Mouse (Mus musculus): ENCODE data around the gene Ash1l.
"Not testable (repeated sequence)": the region's sequence is repeated elsewhere in the genome, so short reads cannot be mapped to it uniquely, and the experiment has no call there.

Ash1l gene

GRCm38 (mm10) chr3:88975012-88975411, 24.6 kb downstream of the Ash1l start:
- no peak for DNase-seq

GRCm38 (mm10) chr3:88981206-88982010, 31.0 kb downstream of the Ash1l start:
- DNase-seq = no peak

GRCm38 (mm10) chr3:88983921-88984381, 33.5 kb downstream of the Ash1l start:
- no peak for DNase-seq

GRCm38 (mm10) chr3:88992793-88993192, 42.4 kb downstream of the Ash1l start:
- DNase-seq = no peak

- no peak for DNase-seq
These were observed 51.1 kb downstream of the Ash1l start for GRCm38 (mm10) chr3:89001536-89001935.

- DNase-seq = not testable (repeated sequence)
These were observed 80.5 kb downstream of the Ash1l start for GRCm38 (mm10) chr3:89030896-89031295.

- no peak for DNase-seq
These were observed 92.9 kb downstream of the Ash1l start for GRCm38 (mm10) chr3:89043359-89043758.

- DNase-seq = no peak
These were observed 107.9 kb downstream of the Ash1l start for GRCm38 (mm10) chr3:89058361-89058760.

- peak; percentile 50 for DNase-seq
These were observed 108.4 kb downstream of the Ash1l start for GRCm38 (mm10) chr3:89058783-89059182.

GRCm38 (mm10) chr3:89061696-89062095, 111.3 kb downstream of the Ash1l start:
- no peak for DNase-seq

- no peak for DNase-seq
These were observed 116.8 kb downstream of the Ash1l start for GRCm38 (mm10) chr3:89067265-89067664.

- no peak for DNase-seq
These were observed 127.0 kb downstream of the Ash1l start for GRCm38 (mm10) chr3:89077383-89077782.

- DNase-seq = not testable (repeated sequence)
These were observed 131.9 kb downstream of the Ash1l start for GRCm38 (mm10) chr3:89082287-89082686.

GRCm38 (mm10) chr3:89084133-89084532, 133.7 kb downstream of the Ash1l start:
- DNase-seq = no peak

GRCm38 (mm10) chr3:89084654-89085190, 134.3 kb downstream of the Ash1l start:
- no peak for DNase-seq

- DNase-seq = peak; percentile 87
These were observed 137.1 kb downstream of the Ash1l start for GRCm38 (mm10) chr3:89087338-89088110.

- no peak for DNase-seq
These were observed 138.6 kb downstream of the Ash1l start for GRCm38 (mm10) chr3:89088974-89089373.

- peak; percentile 85 for DNase-seq
These were observed 139.6 kb downstream of the Ash1l start for GRCm38 (mm10) chr3:89089882-89090591.

- DNase-seq = peak; percentile 87
These were observed 140.6 kb downstream of the Ash1l start for GRCm38 (mm10) chr3:89090694-89091655.

- no peak for DNase-seq
These were observed 141.5 kb downstream of the Ash1l start for GRCm38 (mm10) chr3:89091811-89092508.

- no peak for DNase-seq
These were observed 142.2 kb downstream of the Ash1l start for GRCm38 (mm10) chr3:89092509-89093090.
